Mouse (Mus musculus): ENCODE data around the gene Ttf1. TPM values are rescaled to one million over a fixed set of nuclear protein-coding genes. Genes with fewer than 3 reads are reported as not detected.
"Not testable (repeated sequence)": the region's sequence is repeated elsewhere in the genome, so short reads cannot be mapped to it uniquely, and the experiment has no call there.

Gene Ttf1
- total RNA-seq, 4 experiments from 2014 or later: 4.3 to 8.5 (median 4.6) TPM

DNA sequence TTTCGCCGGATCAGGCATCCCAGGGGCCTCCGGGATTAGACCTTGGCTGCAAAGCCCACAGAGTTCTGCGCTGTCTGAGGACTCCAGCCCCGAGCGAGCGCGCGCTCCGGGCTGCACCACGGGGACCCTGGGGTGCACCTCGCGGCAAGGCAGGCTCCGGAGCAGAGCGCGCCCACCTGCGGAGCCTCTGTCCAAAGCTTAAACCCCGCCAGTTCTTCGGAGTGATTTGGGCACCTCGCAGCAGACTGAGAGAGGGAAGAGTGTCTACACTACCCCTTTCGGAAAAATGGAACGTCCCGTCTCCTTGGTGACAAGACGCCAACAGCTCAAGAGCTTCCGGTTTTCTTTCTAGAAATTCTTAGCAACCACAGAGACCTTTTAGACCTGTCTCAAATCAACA is 5.1 kb upstream of the Ttf1 start, which contains the start of gene Cfap77:
Gene Cfap77, minus strand, starts transcription at position 76 of the 400 bp plus-strand sequence.
- DNase-seq (ENCODE audit: low spot score in 2 of 2): no peak

- DNase-seq (ENCODE audit: low spot score in 2 of 2): no peak
These were observed 5.7 kb downstream of the Ttf1 start for GRCm38 (mm10) chr2:29065796-29066195.

DNA sequence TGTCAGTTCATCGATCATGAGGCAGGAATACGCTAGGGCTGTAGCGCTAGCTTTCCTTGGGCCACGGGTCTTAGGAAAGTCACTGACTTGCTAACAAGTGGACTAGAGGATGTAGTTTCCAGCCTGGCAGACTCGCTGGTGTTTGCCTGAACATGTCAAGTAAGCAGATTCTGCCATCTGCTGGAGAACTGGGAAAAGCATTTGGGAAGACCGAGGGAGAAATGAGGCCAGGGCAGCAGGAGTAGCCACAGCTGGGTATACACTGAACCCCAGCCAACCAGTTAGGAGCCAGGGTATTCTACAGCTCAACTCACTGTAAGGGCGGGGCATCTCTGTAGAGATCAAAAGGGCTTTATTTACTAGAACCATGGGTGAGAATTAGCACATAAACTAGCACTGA is 6.3 kb downstream of the Ttf1 start:
- DNase-seq (ENCODE audit: low spot score in 2 of 2): no peak

GRCm38 (mm10) chr2:29074676-29075075 is 14.6 kb downstream of the Ttf1 start:
- no peak for DNase-seq (ENCODE audit: low spot score in 2 of 2)

DNA sequence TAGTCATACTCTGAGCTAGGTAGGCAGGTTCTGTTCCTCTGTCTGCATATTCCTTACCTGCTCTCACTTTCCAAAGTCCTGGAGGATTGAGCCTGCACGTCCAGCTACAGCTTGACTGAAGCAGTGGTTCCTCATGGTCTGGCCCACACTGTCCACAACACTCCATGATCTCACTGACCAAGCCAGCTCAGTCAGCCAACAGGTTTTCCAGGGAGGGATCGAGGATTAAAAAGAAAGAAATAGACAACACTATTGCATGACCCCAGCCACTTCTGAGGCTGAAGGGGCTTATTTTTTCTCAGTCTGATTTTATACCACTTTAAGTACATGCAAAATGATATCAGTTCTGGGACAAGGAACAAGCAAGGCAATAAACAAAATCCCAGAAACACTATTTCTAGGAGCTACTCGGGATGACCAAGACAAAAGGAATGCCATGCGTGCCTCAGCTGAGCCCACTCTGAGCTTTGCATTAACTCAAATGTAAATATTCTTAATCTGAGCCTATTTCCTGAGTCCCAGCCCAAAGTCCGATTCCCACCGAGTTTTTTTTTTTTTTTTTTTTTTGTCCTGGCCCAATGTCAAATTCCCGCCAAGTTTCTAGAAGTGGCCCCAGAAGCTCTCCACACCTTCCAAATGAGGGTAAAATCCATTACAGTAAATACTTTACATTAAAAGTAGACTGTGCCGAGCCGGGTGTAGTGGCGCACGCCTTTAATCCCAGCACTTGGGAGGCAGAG is 15.4 kb downstream of the Ttf1 start:
- DNase-seq (ENCODE audit: low spot score in 2 of 2): no peak

DNA sequence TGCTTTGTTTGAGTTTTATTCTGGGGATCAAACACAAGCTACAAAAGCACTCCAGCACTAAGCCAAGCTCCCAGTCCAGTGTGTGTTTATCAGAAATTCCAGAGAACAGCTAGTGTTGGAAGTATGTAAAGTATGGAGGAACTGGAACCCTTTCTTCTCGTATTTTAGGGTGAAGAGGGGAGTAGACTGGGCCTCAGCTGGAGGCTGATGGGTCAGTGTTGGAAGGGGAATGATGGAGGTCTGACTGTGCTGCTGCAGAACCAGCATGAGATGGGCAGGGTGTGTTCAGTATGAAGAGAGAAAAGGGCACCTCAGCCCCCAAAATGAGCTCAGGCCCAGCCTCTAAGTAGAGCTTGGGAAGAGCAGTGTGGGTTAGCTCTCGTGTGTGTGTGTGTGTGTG is 16.2 kb downstream of the Ttf1 start:
- no peak for DNase-seq (ENCODE audit: low spot score in 2 of 2)

DNA sequence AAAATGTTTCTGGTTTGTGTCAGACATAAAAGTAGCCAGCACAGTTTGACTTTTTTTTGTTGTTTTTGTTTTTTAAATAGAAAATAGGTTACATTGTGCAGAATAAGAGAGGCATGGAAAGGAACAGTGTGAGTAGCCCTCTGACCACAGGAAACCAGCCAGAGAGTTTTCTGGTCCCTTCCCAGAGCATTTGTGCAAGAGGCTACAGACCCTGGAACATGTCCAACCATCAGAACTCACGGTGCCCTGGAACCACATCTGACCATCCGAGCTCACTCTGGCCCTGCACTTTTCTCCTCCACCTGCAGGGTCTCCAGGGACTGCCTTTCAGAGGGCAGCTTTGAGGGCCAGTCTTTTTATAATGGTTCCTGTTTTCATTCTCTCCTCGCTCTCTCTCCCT is 21.9 kb downstream of the Ttf1 start:
- no peak for DNase-seq (ENCODE audit: low spot score in 2 of 2)

DNA sequence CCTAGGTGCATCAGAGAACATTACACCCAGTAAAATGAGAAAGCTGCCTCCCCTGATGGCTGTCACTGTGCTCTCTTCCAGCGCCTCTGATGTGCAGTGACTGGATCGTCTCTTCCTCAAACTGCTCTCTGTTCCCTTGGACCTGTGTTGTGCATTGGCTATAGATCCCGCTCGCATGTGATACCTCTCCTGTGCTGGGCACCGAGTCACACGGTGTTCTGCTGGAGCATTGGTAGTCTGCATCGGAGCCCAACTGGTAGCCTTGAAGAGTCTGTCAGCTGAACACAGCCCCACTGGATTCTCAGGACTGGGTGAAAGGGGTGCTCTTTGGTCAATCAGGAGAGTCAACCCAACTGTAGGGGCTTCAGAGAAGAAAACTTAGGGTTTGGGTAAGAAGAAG is 26.0 kb downstream of the Ttf1 start:
- DNase-seq (ENCODE audit: low spot score in 2 of 2): no peak

GRCm38 (mm10) chr2:29089276-29089675 is 29.2 kb downstream of the Ttf1 start:
- DNase-seq (ENCODE audit: low spot score in 2 of 2): not testable (repeated sequence)

GRCm38 (mm10) chr2:29095674-29096073 is 35.6 kb downstream of the Ttf1 start:
- DNase-seq (ENCODE audit: low spot score in 2 of 2): no peak

GRCm38 (mm10) chr2:29096751-29097150 is 36.7 kb downstream of the Ttf1 start:
- DNase-seq (ENCODE audit: low spot score in 2 of 2): no peak

GRCm38 (mm10) chr2:29097465-29097864 is 37.4 kb downstream of the Ttf1 start:
- no peak for DNase-seq (ENCODE audit: low spot score in 2 of 2)

- DNase-seq (ENCODE audit: low spot score in 2 of 2): not testable (repeated sequence)
These were observed 37.9 kb downstream of the Ttf1 start for GRCm38 (mm10) chr2:29097955-29098354.

DNA sequence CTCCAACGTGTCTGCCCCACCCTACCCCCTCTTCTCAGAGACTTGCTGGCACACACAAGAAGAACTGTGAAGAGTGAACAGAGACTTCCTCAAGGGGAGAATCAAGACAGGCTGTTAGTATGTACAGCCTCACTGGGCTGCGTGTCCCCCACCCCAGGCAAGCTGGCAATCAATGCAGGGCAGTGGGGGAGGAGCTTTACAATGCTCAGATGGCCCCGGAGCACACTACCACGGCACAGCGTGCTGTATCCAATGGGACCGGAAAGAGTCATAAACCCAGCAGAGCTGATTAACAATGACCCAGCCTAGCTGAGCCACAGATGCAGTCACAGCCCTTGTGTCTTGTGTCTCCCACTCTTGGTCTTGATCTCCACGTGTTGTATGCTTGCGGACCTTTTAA is 38.7 kb downstream of the Ttf1 start:
- DNase-seq (ENCODE audit: low spot score in 2 of 2): no peak

- DNase-seq (ENCODE audit: low spot score in 2 of 2): no peak
These were observed 39.6 kb downstream of the Ttf1 start for GRCm38 (mm10) chr2:29099646-29100045.

DNA sequence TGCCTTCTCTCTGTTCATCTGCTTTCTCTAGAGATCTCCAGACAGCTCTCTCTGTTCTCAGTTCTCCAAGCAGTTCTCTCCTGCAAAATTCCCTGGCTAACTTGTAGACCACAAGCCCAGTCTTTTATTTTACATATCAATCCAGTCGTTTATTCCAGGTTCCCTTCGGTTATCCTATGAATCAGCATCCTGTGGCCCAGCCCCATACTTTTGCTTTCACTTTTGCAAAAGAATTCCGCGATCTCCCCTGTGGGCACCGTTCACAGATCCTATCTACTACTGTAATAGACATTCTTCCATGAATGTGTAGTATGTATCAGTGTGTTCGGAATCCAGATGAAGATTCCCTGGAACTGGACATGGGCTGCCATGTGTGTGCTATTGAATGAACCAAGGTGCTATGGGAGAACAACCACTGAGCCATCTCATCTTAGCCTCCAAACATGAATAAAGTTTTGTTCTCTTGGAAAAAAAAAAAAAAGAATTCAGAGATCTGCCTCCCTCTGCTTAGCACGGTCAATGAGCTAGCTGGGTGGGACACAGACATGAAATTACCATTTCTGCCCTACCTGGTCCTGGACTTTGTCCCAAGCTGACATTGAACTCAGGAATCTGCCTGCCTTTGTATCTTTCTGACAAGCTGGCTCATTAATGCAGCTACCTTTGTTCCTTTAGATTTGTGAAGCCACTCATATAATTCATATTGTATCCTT is 40.9 kb downstream of the Ttf1 start:
- no peak for DNase-seq (ENCODE audit: low spot score in 2 of 2)

DNA sequence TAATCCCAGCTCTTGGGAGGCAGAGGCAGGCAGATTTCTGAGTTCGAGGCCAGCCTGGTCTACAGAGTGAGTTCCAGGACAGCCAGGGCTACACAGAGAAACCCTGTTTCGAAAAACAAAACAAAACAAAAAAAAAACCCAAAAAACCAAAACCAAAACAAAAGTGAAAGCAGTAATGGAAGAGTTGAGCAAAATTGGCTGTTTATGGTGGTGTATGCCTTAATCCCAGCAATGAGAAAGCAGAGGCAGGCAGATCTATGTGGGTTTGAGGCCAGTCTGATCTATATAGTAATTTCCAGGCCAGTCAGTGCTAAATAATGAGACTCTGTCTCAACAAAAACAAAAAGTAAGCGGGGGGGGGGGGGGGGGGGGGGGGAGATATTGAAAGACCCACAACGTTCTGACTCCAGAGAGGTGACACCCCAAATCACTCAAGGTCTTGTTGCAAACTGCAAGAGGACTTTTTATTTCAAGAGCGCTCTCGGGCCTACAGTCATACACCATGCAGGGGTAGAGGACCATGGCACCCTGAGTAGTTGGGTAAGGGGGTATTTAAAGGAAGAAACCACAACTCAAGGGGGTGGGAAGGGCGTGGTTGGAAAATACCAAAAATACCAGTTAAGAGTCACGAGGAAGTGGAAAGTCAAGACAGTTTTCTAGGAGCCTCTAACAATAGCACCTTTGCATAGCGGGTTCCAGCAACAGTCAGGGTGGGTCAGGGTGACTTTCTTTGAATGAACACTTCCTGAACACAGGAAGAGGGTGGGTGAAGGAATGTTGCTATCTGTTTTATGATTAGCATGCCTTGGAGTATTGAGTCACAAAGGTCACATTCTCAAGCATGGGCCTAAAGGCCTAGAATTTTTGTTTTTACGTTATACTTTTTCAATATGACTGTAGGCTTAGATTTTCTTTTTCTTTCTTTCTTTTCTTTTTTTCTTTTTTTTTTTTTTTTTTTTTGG is 42.6 kb downstream of the Ttf1 start:
- DNase-seq (ENCODE audit: low spot score in 2 of 2): not testable (repeated sequence)

- no peak for DNase-seq (ENCODE audit: low spot score in 2 of 2)
These were observed 60.9 kb downstream of the Ttf1 start for GRCm38 (mm10) chr2:29120969-29121368.

- no peak for DNase-seq (ENCODE audit: low spot score in 2 of 2)
These were observed 62.4 kb downstream of the Ttf1 start for GRCm38 (mm10) chr2:29122446-29122845.

DNA sequence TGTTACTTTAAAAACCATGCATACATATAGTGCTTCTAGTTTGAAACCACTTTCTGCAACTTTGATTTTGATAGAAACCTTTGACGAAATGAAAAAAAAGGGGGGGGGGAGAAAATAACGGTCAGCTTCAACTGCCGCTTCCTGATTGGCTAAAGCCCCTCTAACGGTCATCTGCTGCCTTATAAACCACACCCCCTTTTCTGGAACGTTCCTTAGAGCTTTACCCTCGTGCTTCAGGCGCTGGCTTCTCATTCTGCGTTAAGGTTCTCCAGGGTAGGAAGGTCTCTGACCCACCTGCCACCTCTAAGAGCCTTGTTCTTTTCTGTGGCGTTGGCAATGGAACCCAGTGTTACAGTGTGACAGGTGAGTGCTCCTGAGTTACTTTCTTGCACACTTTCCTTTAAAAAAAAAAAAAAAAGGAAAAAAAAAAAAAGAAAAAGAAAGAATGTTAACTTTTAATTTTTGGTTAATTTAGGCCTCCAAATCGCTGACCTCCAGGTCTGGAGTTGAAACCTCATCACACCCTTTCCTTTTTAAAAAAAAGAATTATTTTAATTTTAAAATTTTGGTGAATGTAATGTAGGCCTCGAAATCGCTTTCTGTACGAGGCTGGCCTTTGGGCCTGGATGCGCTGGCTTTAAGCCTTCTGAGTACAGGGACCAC is 64.0 kb downstream of the Ttf1 start, which contains the start of gene Setx:
Gene Setx, plus strand, starts transcription at position 275 of the 663 bp plus-strand sequence.
- DNase-seq (ENCODE audit: low spot score in 2 of 2): no peak

DNA sequence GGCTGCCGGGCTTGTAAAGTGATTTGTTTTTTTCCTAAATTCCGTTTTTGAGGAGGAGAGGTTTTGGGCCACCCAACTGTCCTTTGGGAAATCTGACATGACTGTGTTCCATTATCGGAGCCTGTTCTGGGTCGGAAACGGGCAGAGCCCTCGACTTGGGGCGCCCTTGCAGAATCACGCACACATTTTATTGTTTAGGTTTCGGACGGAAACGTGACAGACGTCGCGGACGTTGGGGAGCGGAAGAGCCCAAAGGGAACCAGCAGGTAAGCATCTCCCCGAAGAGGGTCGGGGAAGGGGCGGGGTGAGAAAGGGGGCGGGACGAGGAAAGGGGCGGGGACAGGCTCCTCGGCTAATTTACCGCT is 64.5 kb downstream of the Ttf1 start:
- DNase-seq (ENCODE audit: low spot score in 2 of 2): peak in 1 of 2 experiments; percentile 10

Measured in gastrocnemius, adult 8-10 months (tissue).